In genomic region chr7:45168656-45169055, GRCm38 (mm10) we compare ENCODE assay signal across 14 mouse cellular contexts. TPM values are rescaled to one million over a fixed set of nuclear protein-coding genes. Genes with fewer than 3 reads are reported as not detected.
DNase-seq lines count a peak whose midpoint lies in the region; ATAC-seq and TF ChIP-seq lines count a peak whose summit lies in the region.
"Had no signal": no experiment of that assay in that cellular context is flagged by ENCODE, and none has a peak within 500 bp of the region (broad histone marks: within the 10 kb centered on the region; RNA-seq: fewer than 3 reads in every experiment).

No protein-coding gene starts in this region.

- TF ChIP-seq CTCF in hindbrain, postnatal 0 days (IDR thresholded peaks at IDR 0.05; ENCODE audit: low read depth) = no peak

- peaks cover 98% of the 10 kb centered on the region for H3K27me3 ChIP-seq in heart, embryonic 10.5 days (ENCODE audit: insufficient read depth, poor library complexity, severe bottlenecking)
- peaks cover 72% of the 10 kb centered on the region for H3K27me3 ChIP-seq in heart, embryonic 11.5 days (ENCODE audit: control insufficient read depth, insufficient read depth, low read length)
- peaks cover 99% of the 10 kb centered on the region for H3K27me3 ChIP-seq in embryonic facial prominence, embryonic 10.5 days (replicated peaks; ENCODE audit: low read depth, poor library complexity, severe bottlenecking)
- H3K27me3 ChIP-seq in hindbrain, postnatal 0 days (ENCODE audit: insufficient read depth, low read length) = peaks cover 41% of the 10 kb centered on the region

- peaks cover 27% of the 10 kb centered on the region for H3K4me1 ChIP-seq in heart, embryonic 10.5 days
- H3K4me1 ChIP-seq in heart, embryonic 11.5 days (ENCODE audit: control insufficient read depth, insufficient read depth, low read length) = 0 out of 2 replicates have a peak, but pooled peaks cover 6% of the 10 kb centered on the region
- H3K4me1 ChIP-seq in ES-E14 (ENCODE audit: control insufficient read depth in 2 of 2, insufficient read depth in 2 of 2, low read length in 2 of 2, poor library complexity in 1 of 2) = peaks cover 2 to 33% of the 10 kb centered on the region in 2 experiments
- H3K4me1 ChIP-seq in embryonic facial prominence, embryonic 10.5 days = peaks cover 14% of the 10 kb centered on the region
- peaks cover 9% of the 10 kb centered on the region; the same call in 1 of the 2 replicates for H3K4me1 ChIP-seq in hindbrain, postnatal 0 days (ENCODE audit: insufficient read depth, low read length)

- no peak for ATAC-seq in heart, embryonic 11.5 days (replicated peaks; ENCODE audit: insufficient number of reproducible peaks, low FRiP score, low TSS enrichment)
- no peak for ATAC-seq in hindbrain, postnatal 0 days
- no peak for ATAC-seq in inflammation-experienced regulatory T-cells, adult 6 months
- ATAC-seq: intestine, embryonic 16.5 days had no signal

- WGBS in heart, embryonic 10.5 days = 5% methylated on average over 24 of the region's 24 CpGs
- WGBS in heart, embryonic 11.5 days (ENCODE audit: insufficient replicate concordance) = 5% methylated on average over 24 of the region's 24 CpGs
- 4% methylated on average over 24 of the region's 24 CpGs for WGBS in embryonic facial prominence, embryonic 10.5 days
- WGBS in hindbrain, postnatal 0 days = 6% methylated on average over 24 of the region's 24 CpGs

- H3K4me2 ChIP-seq in heart, embryonic 11.5 days = no peak overlapping the region
- H3K4me2 ChIP-seq in hindbrain, postnatal 0 days (ENCODE audit: low read depth, low read length) = peak overlapping the region; percentile 42

- H3K36me3 ChIP-seq in heart, embryonic 10.5 days = peaks cover 16% of the 10 kb centered on the region
- H3K36me3 ChIP-seq in heart, embryonic 11.5 days (ENCODE audit: control insufficient read depth, insufficient read depth, low read length) = no peaks in the 10 kb centered on the region
- no peaks in the 10 kb centered on the region for H3K36me3 ChIP-seq in ES-E14 (ENCODE audit: control insufficient read depth, insufficient read depth, low read length, poor library complexity, severe bottlenecking)
- H3K36me3 ChIP-seq in embryonic facial prominence, embryonic 10.5 days (replicated peaks) = no peaks in the 10 kb centered on the region
- no peaks in the 10 kb centered on the region for H3K36me3 ChIP-seq in hindbrain, postnatal 0 days (ENCODE audit: insufficient read depth, low read length)

- in situ Hi-C loops in ES-E14 (cut with MboI; ENCODE audit: low sequenced_read_pairs in 2 of 2, unreplicated experiment in 2 of 2) = no loop called here

- no peak for DNase-seq in heart, embryonic 10.5 days (ENCODE audit: low spot score)
- no peak for DNase-seq in ES-E14 (ENCODE audit: low read depth, low spot score)
- DNase-seq in embryonic facial prominence, embryonic 10.5 days (ENCODE audit: low spot score) = no peak
- DNase-seq in hindbrain, postnatal 0 days (ENCODE audit: low spot score) = no peak
- no peak for DNase-seq in adrenal gland, postnatal 36 days
- DNase-seq in gastrocnemius, postnatal 4 days (ENCODE audit: low spot score in 2 of 2) = no peak

- peaks cover 27% of the 10 kb centered on the region for H3K9me3 ChIP-seq in heart, embryonic 10.5 days
- H3K9me3 ChIP-seq in heart, embryonic 11.5 days (replicated peaks; ENCODE audit: control insufficient read depth, low read length) = peaks cover 25% of the 10 kb centered on the region
- no peaks in the 10 kb centered on the region for H3K9me3 ChIP-seq in ES-E14 (ENCODE audit: control insufficient read depth, insufficient read depth, low read depth, low read length)
- H3K9me3 ChIP-seq in embryonic facial prominence, embryonic 10.5 days = peaks cover 36% of the 10 kb centered on the region
- no peaks in the 10 kb centered on the region for H3K9me3 ChIP-seq in hindbrain, postnatal 0 days (ENCODE audit: low read length)

- no peak overlapping the region for H3K27ac ChIP-seq in heart, embryonic 10.5 days
- H3K27ac ChIP-seq in heart, embryonic 11.5 days (ENCODE audit: low read depth, low read length) = no peak overlapping the region
- no peak overlapping the region for H3K27ac ChIP-seq in ES-E14 (ENCODE audit: insufficient read depth, low read depth, low read length, poor library complexity, severe bottlenecking)
- H3K27ac ChIP-seq in embryonic facial prominence, embryonic 10.5 days (replicated peaks) = no peak overlapping the region
- no peak overlapping the region for H3K27ac ChIP-seq in hindbrain, postnatal 0 days

- H3K4me3 ChIP-seq in heart, embryonic 10.5 days = peak overlapping the region; percentile 27
- H3K4me3 ChIP-seq in heart, embryonic 11.5 days (ENCODE audit: low read depth, low read length) = no peak overlapping the region
- H3K4me3 ChIP-seq in ES-E14 (ENCODE audit: insufficient read depth in 1 of 2, low read depth in 1 of 2, low read length in 2 of 2, poor library complexity in 1 of 2, severe bottlenecking in 1 of 2) = peak overlapping the region; percentile 6 to 26; a peak in 2 of 4 replicates
- peak overlapping the region; percentile 23; the same call in 1 of the 2 replicates for H3K4me3 ChIP-seq in embryonic facial prominence, embryonic 10.5 days
- H3K4me3 ChIP-seq in hindbrain, postnatal 0 days (ENCODE audit: low read length) = 0 out of 2 replicates have a peak overlapping the region, but pooled peaks have one; percentile 10

- H3K9ac ChIP-seq in heart, embryonic 11.5 days (ENCODE audit: low read depth, low read length) = no peak overlapping the region
- H3K9ac ChIP-seq in ES-E14 (ENCODE audit: insufficient read depth, low read depth, low read length, poor library complexity, severe bottlenecking) = no peak overlapping the region
- peak overlapping the region; percentile 22; the same call in 1 of the 2 replicates for H3K9ac ChIP-seq in hindbrain, postnatal 0 days (replicated peaks; ENCODE audit: low read length)

RNA-seq across cellular contexts. Expression of gene Slc17a7, which starts 4.9 kb away (rescaled TPM):
- polyA plus RNA-seq in heart, embryonic 10.5 days (2016; fragmentation: Nextera tagmentation; extraction: Ambion mirVana) = 0.76 and 1.4 TPM in 2 replicates
- 3.0 and 3.7 TPM in 2 replicates for polyA plus RNA-seq in heart, embryonic 11.5 days (2014; fragmentation: Nextera tagmentation; extraction: Ambion mirVana)
- total RNA-seq in ES-E14 (2012; rRNA removed) = 3.4 and 4.4 TPM in 2 replicates
- 0.74 and 1.2 TPM in 2 replicates for polyA plus RNA-seq in embryonic facial prominence, embryonic 10.5 days (2016; fragmentation: Nextera tagmentation; extraction: Ambion mirVana)
- 9.8 and 13.5 TPM in 2 replicates for total RNA-seq in hindbrain, postnatal 0 days (2014; rRNA removed)
- 4.2 and 4.6 TPM in 2 replicates for polyA plus RNA-seq in hindbrain, postnatal 0 days (2015; fragmentation: Nextera tagmentation; extraction: Ambion mirVana)
- under 1 TPM in 1 of 2 experiments, not detected in 1; 0.17 TPM for total RNA-seq in adrenal gland, postnatal 36 days (2021)
- polyA plus RNA-seq in inflammation-experienced regulatory T-cells, adult 6 months (2017; shearing (Covaris generic)) = under 1 TPM in 1 of 3 experiments, not detected in 2; 0.16 TPM
- 1 to 10 TPM; 2.6 to 3.0 TPM for total RNA-seq in gastrocnemius, postnatal 4 days (2021)
- polyA plus RNA-seq: intestine, embryonic 16.5 days; liver, embryonic 16.5 days; stomach, embryonic 14.5 days had no signal

RNA-seq across cellular contexts. Expression of gene Gfy, which starts 10.7 kb away (rescaled TPM):
- not detected in 2 replicates for polyA plus RNA-seq in heart, embryonic 10.5 days (2016; fragmentation: Nextera tagmentation; extraction: Ambion mirVana)
- polyA plus RNA-seq in heart, embryonic 11.5 days (2014; fragmentation: Nextera tagmentation; extraction: Ambion mirVana) = not detected in 2 replicates
- total RNA-seq in ES-E14 (2012; rRNA removed) = 0.11 TPM in 1 of 2 replicates, not detected in the other
- 0.10 and 0.29 TPM in 2 replicates for polyA plus RNA-seq in embryonic facial prominence, embryonic 10.5 days (2016; fragmentation: Nextera tagmentation; extraction: Ambion mirVana)
- total RNA-seq in hindbrain, postnatal 0 days (2014; rRNA removed) = 0.36 TPM in 1 of 2 replicates, not detected in the other
- polyA plus RNA-seq in hindbrain, postnatal 0 days (2015; fragmentation: Nextera tagmentation; extraction: Ambion mirVana) = not detected in 2 replicates
- not detected for total RNA-seq in adrenal gland, postnatal 36 days (2021)
- polyA plus RNA-seq in inflammation-experienced regulatory T-cells, adult 6 months (2017; shearing (Covaris generic)) = not detected
- under 1 TPM; 0.34 to 0.42 TPM for total RNA-seq in gastrocnemius, postnatal 4 days (2021)
- polyA plus RNA-seq: C2C12; gonadal fat pad, adult 2 months; intestine, embryonic 16.5 days; liver, embryonic 16.5 days; stomach, embryonic 14.5 days had no signal

RNA-seq across cellular contexts. Expression of gene Pth2, which starts 12.1 kb away (rescaled TPM):
- polyA plus RNA-seq in heart, embryonic 10.5 days (2016; fragmentation: Nextera tagmentation; extraction: Ambion mirVana) = 0.41 TPM in 1 of 2 replicates, not detected in the other
- 0.68 TPM in 1 of 2 replicates, not detected in the other for polyA plus RNA-seq in heart, embryonic 11.5 days (2014; fragmentation: Nextera tagmentation; extraction: Ambion mirVana)
- 0.54 TPM in 1 of 2 replicates, not detected in the other for total RNA-seq in ES-E14 (2012; rRNA removed)
- polyA plus RNA-seq in embryonic facial prominence, embryonic 10.5 days (2016; fragmentation: Nextera tagmentation; extraction: Ambion mirVana) = not detected in 2 replicates
- not detected in 2 replicates for total RNA-seq in hindbrain, postnatal 0 days (2014; rRNA removed)
- 1.1 and 2.1 TPM in 2 replicates for polyA plus RNA-seq in hindbrain, postnatal 0 days (2015; fragmentation: Nextera tagmentation; extraction: Ambion mirVana)
- not detected for total RNA-seq in adrenal gland, postnatal 36 days (2021)
- not detected for polyA plus RNA-seq in inflammation-experienced regulatory T-cells, adult 6 months (2017; shearing (Covaris generic))
- total RNA-seq in gastrocnemius, postnatal 4 days (2021) = not detected
- total RNA-seq: layer of hippocampus, postnatal 10 days had no signal
- polyA plus RNA-seq: C2C12; gonadal fat pad, adult 2 months; intestine, embryonic 16.5 days; liver, embryonic 16.5 days; stomach, embryonic 14.5 days had no signal

RNA-seq across cellular contexts. Expression of gene Aldh16a1, which starts 14.3 kb away (rescaled TPM):
- polyA plus RNA-seq in heart, embryonic 10.5 days (2016; fragmentation: Nextera tagmentation; extraction: Ambion mirVana) = 45.2 and 45.7 TPM in 2 replicates
- 28.7 and 28.9 TPM in 2 replicates for polyA plus RNA-seq in heart, embryonic 11.5 days (2014; fragmentation: Nextera tagmentation; extraction: Ambion mirVana)
- 108 and 115 TPM in 2 replicates for total RNA-seq in ES-E14 (2012; rRNA removed)
- 65.3 and 71.7 TPM in 2 replicates for polyA plus RNA-seq in embryonic facial prominence, embryonic 10.5 days (2016; fragmentation: Nextera tagmentation; extraction: Ambion mirVana)
- total RNA-seq in hindbrain, postnatal 0 days (2014; rRNA removed) = 30.5 and 30.9 TPM in 2 replicates
- polyA plus RNA-seq in hindbrain, postnatal 0 days (2015; fragmentation: Nextera tagmentation; extraction: Ambion mirVana) = 19.0 and 20.6 TPM in 2 replicates
- 10 to 100 TPM; 62.7 to 76.7 TPM for total RNA-seq in adrenal gland, postnatal 36 days (2021)
- polyA plus RNA-seq in inflammation-experienced regulatory T-cells, adult 6 months (2017; shearing (Covaris generic)) = 10 to 100 TPM; 15.2 to 32.1 (median 26.6) TPM
- 10 to 100 TPM; 34.8 to 51.6 TPM for total RNA-seq in gastrocnemius, postnatal 4 days (2021)

RNA-seq across cellular contexts. Expression of gene Pih1d1, which starts 14.6 kb away (rescaled TPM):
- 97.8 and 102 TPM in 2 replicates for polyA plus RNA-seq in heart, embryonic 10.5 days (2016; fragmentation: Nextera tagmentation; extraction: Ambion mirVana)
- polyA plus RNA-seq in heart, embryonic 11.5 days (2014; fragmentation: Nextera tagmentation; extraction: Ambion mirVana) = 99.1 and 99.6 TPM in 2 replicates
- 69.9 and 70.2 TPM in 2 replicates for total RNA-seq in ES-E14 (2012; rRNA removed)
- 99.6 and 103 TPM in 2 replicates for polyA plus RNA-seq in embryonic facial prominence, embryonic 10.5 days (2016; fragmentation: Nextera tagmentation; extraction: Ambion mirVana)
- 119 and 124 TPM in 2 replicates for total RNA-seq in hindbrain, postnatal 0 days (2014; rRNA removed)
- polyA plus RNA-seq in hindbrain, postnatal 0 days (2015; fragmentation: Nextera tagmentation; extraction: Ambion mirVana) = 79.3 and 80.5 TPM in 2 replicates
- total RNA-seq in adrenal gland, postnatal 36 days (2021) = 10 to 100 TPM; 59.1 to 77.0 TPM
- 10 to 100 TPM; 42.9 to 50.6 (median 50.5) TPM for polyA plus RNA-seq in inflammation-experienced regulatory T-cells, adult 6 months (2017; shearing (Covaris generic))
- total RNA-seq in gastrocnemius, postnatal 4 days (2021) = 10 to 100 TPM; 52.1 to 59.3 TPM
